Mouse (Mus musculus) spleen, adult 2 months (tissue): ENCODE data around the gene Itpk1. TPM values are rescaled to one million over a fixed set of nuclear protein-coding genes. Genes with fewer than 3 reads are reported as not detected.

Experiments
- DNase-seq, 2 experiments: peaks; one replicate each; pipeline versions ENCODE4 v3.0.0 to v3.0.0-alpha.2; 2012 to 2021; ENCODE audit warnings: low spot score in 2 of 2, low read depth in 1 of 2
- H3K27ac ChIP-seq: fragments of 200-500 bp; 2 replicates; pipeline ENCODE4 v1.5.1; 2012; ENCODE audit warnings: low read length, inconsistent platforms; ENCODE audit not compliant: insufficient read depth
- H3K27me3 ChIP-seq: fragments of 200-500 bp; 2 replicates; pipeline ENCODE4 v1.6.1; 2012; ENCODE audit warnings: mild to moderate bottlenecking, moderate library complexity, low read length, inconsistent platforms; ENCODE audit not compliant: control insufficient read depth, insufficient read depth
- H3K36me3 ChIP-seq: fragments of 200-500 bp; 2 replicates; pipeline ENCODE4 v1.6.1; 2012; ENCODE audit warnings: mild to moderate bottlenecking, low read length, inconsistent platforms; ENCODE audit not compliant: control insufficient read depth, insufficient read depth
- H3K4me1 ChIP-seq: fragments of 200-500 bp; 2 replicates; pipeline ENCODE4 v1.6.1; 2011; ENCODE audit warnings: inconsistent platforms; ENCODE audit not compliant: control insufficient read depth, insufficient read depth, insufficient read length
- H3K4me3 ChIP-seq: fragments of 200-500 bp; 2 replicates; pipeline ENCODE4 v1.5.1; 2011; ENCODE audit warnings: mild to moderate bottlenecking, inconsistent platforms; ENCODE audit not compliant: insufficient read depth, insufficient read length; ENCODE audit errors: extremely low read depth
- CTCF ChIP-seq: fragments of 200-500 bp; IDR thresholded peaks from 2 replicates; pipeline ENCODE4 v1.5.1; 2011; ENCODE audit warnings: mild to moderate bottlenecking, inconsistent platforms; ENCODE audit not compliant: insufficient read depth, insufficient read length, insufficient replicate concordance; ENCODE audit errors: extremely low read depth
- POLR2A ChIP-seq: fragments of 200-500 bp; IDR thresholded peaks from 2 replicates; pipeline ENCODE4 v1.6.1; 2011; ENCODE audit warnings: low read depth, low read length, inconsistent platforms
- WGBS: fragments of 180-500 bp; shearing (Covaris S2); methylation state at CpG from one replicate; pipeline ENCODE4 v1.1.7; 2018; 5-methylcytosine and 5-hydroxymethylcytosine counted together
- polyA plus RNA-seq: library from polyadenylated mRNA; depleted of rRNA; stranded (reverse); fragments of >200 nt; gene quantifications from 2 replicates; pipeline ENCODE4 v1.2.3, GENCODE M21; 2012; rRNA removed

Gene Itpk1
- polyA plus RNA-seq, 1 experiment: 22.2 TPM

- Histone ChIP-seq H3K4me1 (0 out of 2 replicates have a peak, but pooled peaks cover 3% of the 10 kb centered on the region), H3K27ac (no peak overlapping the region), H3K36me3 (no peaks in the 10 kb centered on the region), H3K4me3 (no peak overlapping the region), H3K27me3 (no peaks in the 10 kb centered on the region)
- TF ChIP-seq CTCF (no peak), POLR2A (no peak)
- DNase-seq: no peak
- 51% methylated on average over 5 of the region's 5 CpGs for WGBS
Observed at GRCm38 (mm10) chr12:102527989-102528388, 176.7 kb downstream of the Itpk1 start.

GRCm38 (mm10) chr12:102524760-102525159 is 180.0 kb downstream of the Itpk1 start:
- DNase-seq: no peak
- Histone ChIP-seq H3K27ac (no peak overlapping the region), H3K36me3 (no peaks in the 10 kb centered on the region), H3K4me1 (0 out of 2 replicates have a peak, but pooled peaks cover 3% of the 10 kb centered on the region), H3K4me3 (no peak overlapping the region), H3K27me3 (no peaks in the 10 kb centered on the region)
- TF ChIP-seq CTCF: no peak
- TF ChIP-seq POLR2A: no peak
- 54% methylated on average over 6 of the region's 6 CpGs for WGBS

GRCm38 (mm10) chr12:102524216-102524615 is 180.5 kb downstream of the Itpk1 start:
- Histone ChIP-seq H3K27ac (no peak overlapping the region), H3K4me1 (0 out of 2 replicates have a peak, but pooled peaks cover 3% of the 10 kb centered on the region), H3K27me3 (no peaks in the 10 kb centered on the region), H3K36me3 (no peaks in the 10 kb centered on the region), H3K4me3 (no peak overlapping the region)
- no peak for DNase-seq
- 33% methylated on average over 3 of the region's 3 CpGs for WGBS
- TF ChIP-seq CTCF (no peak), POLR2A (no peak)

GRCm38 (mm10) chr12:102521777-102522319 is 182.9 kb downstream of the Itpk1 start:
- TF ChIP-seq POLR2A (no peak), CTCF (no peak)
- Histone ChIP-seq H3K4me1 (0 out of 2 replicates have a peak, but pooled peaks cover 3% of the 10 kb centered on the region), H3K27ac (no peak overlapping the region), H3K36me3 (no peaks in the 10 kb centered on the region), H3K4me3 (no peak overlapping the region), H3K27me3 (no peaks in the 10 kb centered on the region)
- DNase-seq: no peak
- WGBS: 75% methylated on average over 13 of the region's 13 CpGs

GRCm38 (mm10) chr12:102519929-102520720 is 184.6 kb downstream of the Itpk1 start:
- 88% methylated on average over 12 of the region's 12 CpGs for WGBS
- TF ChIP-seq POLR2A (no peak), CTCF (no peak)
- Histone ChIP-seq H3K27ac (no peak overlapping the region), H3K4me1 (0 out of 2 replicates have a peak, but pooled peaks cover 3% of the 10 kb centered on the region), H3K4me3 (no peak overlapping the region), H3K27me3 (no peaks in the 10 kb centered on the region), H3K36me3 (no peaks in the 10 kb centered on the region)
- DNase-seq: no peak

Other genes starting within 250 kb of the Itpk1 start
- 6.9 and 9.3 TPM in 2 replicates for gene Golga5, start 235.8 kb downstream of the Itpk1 start, polyA plus RNA-seq
- gene Chga, start 150.0 kb downstream of the Itpk1 start, polyA plus RNA-seq: 0.12 TPM in 1 of 2 replicates, not detected in the other
- gene Moap1, start 38.7 kb upstream of the Itpk1 start, polyA plus RNA-seq: 0.32 and 0.40 TPM in 2 replicates
- 1.8 and 2.6 TPM in 2 replicates for gene Tmem251, start 38.8 kb upstream of the Itpk1 start, polyA plus RNA-seq
- not detected in 2 replicates for gene Gm28051, start 52.8 kb upstream of the Itpk1 start, polyA plus RNA-seq
- 11.3 and 13.7 TPM in 2 replicates for gene Gon7, start 52.9 kb upstream of the Itpk1 start, polyA plus RNA-seq
- 9.3 and 10.3 TPM in 2 replicates for gene Ubr7, start 53.0 kb upstream of the Itpk1 start, polyA plus RNA-seq
- gene Gm20604, start 53.7 kb upstream of the Itpk1 start, polyA plus RNA-seq: 0.86 and 0.93 TPM in 2 replicates
- gene Btbd7, start 173.5 kb upstream of the Itpk1 start, polyA plus RNA-seq: 7.0 and 8.2 TPM in 2 replicates
- gene Cox8c, start 194.4 kb upstream of the Itpk1 start, polyA plus RNA-seq: not detected in 2 replicates
- 0.08 and 0.12 TPM in 2 replicates for gene Unc79, start 243.9 kb upstream of the Itpk1 start, polyA plus RNA-seq